ENCODE assay signal across 18 mouse cellular contexts in the genomic region with DNA sequence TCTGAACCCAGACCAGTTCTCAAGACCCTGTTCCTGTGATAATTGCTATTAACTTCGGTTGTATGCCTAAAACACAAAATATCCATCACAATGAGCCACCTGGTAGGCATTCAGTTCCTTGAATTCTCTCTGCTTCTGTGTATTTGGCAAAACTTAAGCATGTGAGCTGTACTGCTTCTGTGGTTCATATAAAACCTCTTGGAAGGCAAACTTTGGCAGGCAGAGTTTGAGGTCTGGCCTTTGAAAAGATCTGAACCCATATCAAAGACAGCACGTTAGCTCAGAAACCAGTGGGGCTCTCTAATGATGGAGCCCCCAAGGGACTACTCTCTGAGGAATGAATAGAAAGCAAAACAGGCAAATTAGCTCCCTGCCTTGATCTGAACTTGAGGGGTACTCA.
"Had no signal": no experiment of that assay in that cellular context is flagged by ENCODE, and none has a peak within 500 bp of the region (broad histone marks: within the 10 kb centered on the region; RNA-seq: fewer than 3 reads in every experiment).

No protein-coding gene starts in this region.

- H3K9me3 ChIP-seq: limb, embryonic 10.5 days; limb, embryonic 13.5 days; liver, embryonic 12.5 days; liver, embryonic 15.5 days; lung, embryonic 15.5 days had no signal

- H3K4me3 ChIP-seq: limb, embryonic 10.5 days; limb, embryonic 13.5 days; liver, embryonic 12.5 days; liver, embryonic 15.5 days; lung, embryonic 15.5 days; megakaryocyte, embryonic 14.5 days had no signal

- H3K9ac ChIP-seq: limb, embryonic 13.5 days; liver, embryonic 12.5 days; liver, embryonic 15.5 days; lung, embryonic 15.5 days had no signal

- ATAC-seq: liver, embryonic 12.5 days; midbrain, embryonic 16.5 days had no signal

- H3K4me2 ChIP-seq: limb, embryonic 13.5 days; liver, embryonic 12.5 days; liver, embryonic 15.5 days; lung, embryonic 15.5 days; midbrain, embryonic 11.5 days had no signal

- H3K27ac ChIP-seq: limb, embryonic 10.5 days; limb, embryonic 13.5 days; liver, embryonic 12.5 days; liver, embryonic 15.5 days; lung, embryonic 15.5 days had no signal

- DNase-seq: kidney, adult 9 months; kidney, postnatal 14 days; kidney, postnatal 4 days; liver; lung, adult 18-20 months; lung, postnatal 10 days; lung, postnatal 36 days; thymus, adult 2 months; thymus, postnatal 14 days; thymus, postnatal 4 days had no signal

- H3K36me3 ChIP-seq: limb, embryonic 10.5 days; limb, embryonic 13.5 days; liver, embryonic 12.5 days; liver, embryonic 15.5 days; lung, embryonic 15.5 days had no signal

- H3K27me3 ChIP-seq: limb, embryonic 13.5 days; liver, embryonic 12.5 days; liver, embryonic 15.5 days; lung, embryonic 15.5 days; megakaryocyte, embryonic 14.5 days had no signal

- H3K4me1 ChIP-seq: limb, embryonic 13.5 days; lung, embryonic 15.5 days; megakaryocyte, embryonic 14.5 days had no signal
